In genomic region chr15:99934501-99934900, GRCm38 (mm10) we compare ENCODE assay signal across 11 mouse cellular contexts.
"Had no signal": no experiment of that assay in that cellular context is flagged by ENCODE, and none has a peak within 500 bp of the region (broad histone marks: within the 10 kb centered on the region; RNA-seq: fewer than 3 reads in every experiment).

No protein-coding gene starts in this region.

- DNase-seq: lung, adult 18-20 months; lung, embryonic 14.5 days; lung, postnatal 10 days; lung, postnatal 4 days; midbrain, embryonic 14.5 days; right cerebral cortex, postnatal 25 days; right cerebral cortex, postnatal 4 days; spleen, adult 18-20 months; thymus, adult 18-20 months; thymus, postnatal 14 days; thymus, postnatal 36 days had no signal
